ENCODE assay signal across 11 mouse cellular contexts in genomic region chr10:108385480-108385955, GRCm38 (mm10). TPM values are rescaled to one million over a fixed set of nuclear protein-coding genes. Genes with fewer than 3 reads are reported as not detected.
A peak's percentile ranks its signal among the peaks of the same experiment; 100 is the strongest.
DNase-seq lines count a peak whose midpoint lies in the region; ATAC-seq lines count a peak whose summit lies in the region.
"Had no signal": no experiment of that assay in that cellular context is flagged by ENCODE, and none has a peak within 500 bp of the region (broad histone marks: within the 10 kb centered on the region; RNA-seq: fewer than 3 reads in every experiment).

No protein-coding gene starts in this region.

- WGBS in heart, embryonic 13.5 days = 44% methylated on average over 5 of the region's 5 CpGs
- WGBS in liver, embryonic 11.5 days = 59% methylated on average over 5 of the region's 5 CpGs
- WGBS in liver, embryonic 12.5 days (ENCODE audit: insufficient replicate concordance) = 64% methylated on average over 5 of the region's 5 CpGs

- H3K4me1 ChIP-seq in heart, embryonic 13.5 days = peaks cover 55% of the 10 kb centered on the region
- no peaks in the 10 kb centered on the region; the same call in 1 of the 2 replicates for H3K4me1 ChIP-seq in liver, embryonic 11.5 days (replicated peaks; ENCODE audit: control insufficient read depth, insufficient read depth, low read length)
- H3K4me1 ChIP-seq in liver, embryonic 12.5 days = peaks cover 24% of the 10 kb centered on the region

- no peak overlapping the region for H3K4me3 ChIP-seq in heart, embryonic 13.5 days
- no peak overlapping the region for H3K4me3 ChIP-seq in liver, embryonic 11.5 days (ENCODE audit: low read depth, low read length)
- no peak overlapping the region for H3K4me3 ChIP-seq in liver, embryonic 12.5 days
- H3K4me3 ChIP-seq: left cerebral cortex, adult 2 months; lung, embryonic 15.5 days had no signal

- H3K9ac ChIP-seq in heart, embryonic 13.5 days = no peak overlapping the region
- H3K9ac ChIP-seq in liver, embryonic 11.5 days (ENCODE audit: low read depth, low read length) = no peak overlapping the region
- no peak overlapping the region for H3K9ac ChIP-seq in liver, embryonic 12.5 days
- H3K9ac ChIP-seq: lung, embryonic 15.5 days had no signal

- H3K36me3 ChIP-seq in heart, embryonic 13.5 days = peaks cover 30% of the 10 kb centered on the region
- peaks cover 3% of the 10 kb centered on the region; the same call in 1 of the 2 replicates for H3K36me3 ChIP-seq in liver, embryonic 11.5 days (ENCODE audit: control insufficient read depth, insufficient read depth, low read length)
- peaks cover 25% of the 10 kb centered on the region for H3K36me3 ChIP-seq in liver, embryonic 12.5 days

- intact Hi-C loops in heart, postnatal 25 days (cut with DNase I) = no loop called here

- 0 out of 2 replicates have a peak overlapping the region, but pooled peaks have one; percentile 5 for H3K27ac ChIP-seq in heart, embryonic 13.5 days (replicated peaks)
- H3K27ac ChIP-seq in liver, embryonic 11.5 days (ENCODE audit: low read depth, low read length) = peak overlapping the region; percentile 6; the same call in 1 of the 2 replicates
- no peak overlapping the region for H3K27ac ChIP-seq in liver, embryonic 12.5 days
- H3K27ac ChIP-seq: left cerebral cortex, adult 2 months; lung, embryonic 15.5 days had no signal

- no peak overlapping the region for H3K4me2 ChIP-seq in heart, embryonic 13.5 days
- H3K4me2 ChIP-seq in liver, embryonic 11.5 days = no peak overlapping the region
- H3K4me2 ChIP-seq in liver, embryonic 12.5 days = no peak overlapping the region
- H3K4me2 ChIP-seq: lung, embryonic 15.5 days had no signal

- H3K27me3 ChIP-seq in heart, embryonic 13.5 days (replicated peaks) = no peaks in the 10 kb centered on the region
- H3K27me3 ChIP-seq in liver, embryonic 11.5 days (replicated peaks; ENCODE audit: control insufficient read depth, insufficient read depth, low read length) = no peaks in the 10 kb centered on the region
- no peaks in the 10 kb centered on the region for H3K27me3 ChIP-seq in liver, embryonic 12.5 days (replicated peaks)
- H3K27me3 ChIP-seq: lung, embryonic 15.5 days had no signal

- no peaks in the 10 kb centered on the region for H3K9me3 ChIP-seq in heart, embryonic 13.5 days
- no peaks in the 10 kb centered on the region for H3K9me3 ChIP-seq in liver, embryonic 11.5 days (ENCODE audit: control insufficient read depth, low read length)
- H3K9me3 ChIP-seq in liver, embryonic 12.5 days (replicated peaks) = no peaks in the 10 kb centered on the region
- H3K9me3 ChIP-seq: lung, embryonic 15.5 days had no signal

- no peak for DNase-seq in heart, postnatal 25 days (ENCODE audit: low spot score)
- no peak for DNase-seq in liver, embryonic 11.5 days (ENCODE audit: low spot score)
- peak; percentile 66 for DNase-seq in embryo, embryonic 10.5 days (ENCODE audit: low spot score)
- peak; percentile 49 for DNase-seq in mesoderm, embryonic 11.5 days (ENCODE audit: low read depth, low spot score)
- DNase-seq in gastrocnemius, postnatal 4 days (ENCODE audit: low spot score in 2 of 2) = no peak
- DNase-seq: cerebellum, postnatal 14 days had no signal

- ATAC-seq in heart, embryonic 13.5 days (ENCODE audit: extremely low read depth, insufficient number of reproducible peaks, low FRiP score, low TSS enrichment) = no peak
- ATAC-seq in liver, embryonic 11.5 days (replicated peaks; ENCODE audit: low FRiP score) = no peak
- no peak for ATAC-seq in liver, embryonic 12.5 days
- ATAC-seq in activated CD4-positive, CD25-positive, alpha-beta regulatory T cell, adult 4 months = no peak

RNA-seq across cellular contexts. Expression of gene Pawr, which starts 53.6 kb away (rescaled TPM):
- 9.9 and 10.3 TPM in 2 replicates for polyA plus RNA-seq in heart, embryonic 13.5 days (2015; fragmentation: Nextera tagmentation; extraction: Ambion mirVana)
- 1 to 10 TPM; 3.0 to 3.2 TPM for total RNA-seq in heart, postnatal 25 days (2021)
- polyA plus RNA-seq in liver, embryonic 11.5 days (2014; fragmentation: Nextera tagmentation; extraction: Ambion mirVana) = 12.8 and 13.7 TPM in 2 replicates
- 11.6 and 12.6 TPM in 2 replicates for polyA plus RNA-seq in liver, embryonic 12.5 days (2016; fragmentation: Nextera tagmentation; extraction: Ambion mirVana)
- 1 to 10 TPM; 2.0 TPM for total RNA-seq in gastrocnemius, postnatal 4 days (2021)
- not detected for polyA plus RNA-seq in activated CD4-positive, CD25-positive, alpha-beta regulatory T cell, adult 4 months (2017; shearing (Covaris generic))

Comparison
In these comparisons a context has a peak if more than half of its experiments do, and no peak if none do; other contexts are left out.
1. DNase-seq: peak in embryo, embryonic 10.5 days (single experiment) and mesoderm, embryonic 11.5 days (single experiment); none in heart, postnatal 25 days (single experiment), liver, embryonic 11.5 days (single experiment) and gastrocnemius, postnatal 4 days (0 of 2).
2. RNA of gene Pawr, which starts 53.6 kb away (polyA plus RNA-seq): 12.8 to 13.7 TPM in liver, embryonic 11.5 days, 11.6 to 12.6 TPM in liver, embryonic 12.5 days and 9.9 to 10.3 TPM in heart, embryonic 13.5 days; not detected in activated CD4-positive, CD25-positive, alpha-beta regulatory T cell, adult 4 months; every median in the first group is over 10 times any median in the second.